Mouse (Mus musculus): ENCODE data around the gene Arpc1a. TPM values are rescaled to one million over a fixed set of nuclear protein-coding genes. Genes with fewer than 3 reads are reported as not detected.
"Not testable (repeated sequence)": the region's sequence is repeated elsewhere in the genome, so short reads cannot be mapped to it uniquely, and the experiment has no call there.

Arpc1a gene
- total RNA-seq (2021): 100 to 1,000 TPM; 252 to 255 TPM
- long read RNA-seq, experiment 1, transcript Arpc1a-201 (10 exons, 1,632 nt): major isoform, 132 of 182 reads
- long read RNA-seq, experiment 1, partial matches to known transcripts: 44 of 182 reads
- long read RNA-seq, experiment 1, other reads (novel, unspliced or antisense): 5 of 182 reads
- long read RNA-seq, experiment 2, transcript Arpc1a-205 (3 exons, 926 nt): minor isoform, 5 of 314 reads
- long read RNA-seq, experiment 2, transcript Arpc1a-201 (10 exons, 1,632 nt): major isoform, 222 of 314 reads
- long read RNA-seq, experiment 2, partial matches to known transcripts: 73 of 314 reads
- long read RNA-seq, experiment 2, other reads (novel, unspliced or antisense): 13 of 314 reads

GRCm38 (mm10) chr5:145083632-145084451 lies at the start of gene Arpc1a, which contains the start of gene Kpna7:
TSS of gene Arpc1a (plus strand) at chr5:145083830.
TSS of gene Kpna7 (minus strand) at chr5:145084030.
- peak within 1 kb of the TSS; percentile 82 for H3K4me3 ChIP-seq
- DNase-seq (ENCODE audit: low spot score in 2 of 2): peak; percentile 90 to 91
- peak within 1 kb of the TSS; percentile 97 for H3K27ac ChIP-seq
- TF ChIP-seq CTCF (conservative IDR thresholded peaks at IDR 0.05): no peak

GRCm38 (mm10) chr5:145041628-145042027 lies 42.0 kb upstream of the Arpc1a start:
- TF ChIP-seq CTCF (conservative IDR thresholded peaks at IDR 0.05): peak; percentile 61
- Histone ChIP-seq H3K4me3 (no peak overlapping the region), H3K27ac (no peak overlapping the region)
- no peak for DNase-seq (ENCODE audit: low spot score in 2 of 2)

DNA sequence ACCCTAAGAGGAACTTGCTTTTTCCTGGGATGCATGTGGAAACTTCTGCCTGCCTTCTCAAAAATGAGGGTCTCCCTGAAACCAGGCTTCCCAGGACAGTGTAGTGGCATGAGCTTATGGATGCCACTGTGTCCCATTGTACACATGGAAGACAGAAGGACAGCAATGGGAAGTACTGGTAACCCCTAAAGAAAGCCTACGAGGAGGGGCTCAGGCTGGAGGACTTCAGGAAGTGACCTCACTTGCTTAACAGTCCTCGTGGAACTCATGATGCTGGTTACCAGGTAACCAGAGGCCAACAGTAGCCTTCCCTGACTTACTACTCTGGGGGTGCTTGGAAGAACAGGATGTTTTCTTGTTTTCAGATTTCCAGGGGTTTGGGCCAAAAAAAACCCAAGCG lies 40.9 kb upstream of the Arpc1a start, which contains the start of gene 1700018F24Rik:
1700018F24Rik (plus strand) TSS at position 301 of the 400 bp plus-strand sequence.
- DNase-seq (ENCODE audit: low spot score in 2 of 2); H3K27ac ChIP-seq; H3K4me3 ChIP-seq: not testable (repeated sequence)

GRCm38 (mm10) chr5:145054187-145054586 lies 29.4 kb upstream of the Arpc1a start:
- H3K27ac ChIP-seq; DNase-seq (ENCODE audit: low spot score in 2 of 2); H3K4me3 ChIP-seq: not testable (repeated sequence)

DNA sequence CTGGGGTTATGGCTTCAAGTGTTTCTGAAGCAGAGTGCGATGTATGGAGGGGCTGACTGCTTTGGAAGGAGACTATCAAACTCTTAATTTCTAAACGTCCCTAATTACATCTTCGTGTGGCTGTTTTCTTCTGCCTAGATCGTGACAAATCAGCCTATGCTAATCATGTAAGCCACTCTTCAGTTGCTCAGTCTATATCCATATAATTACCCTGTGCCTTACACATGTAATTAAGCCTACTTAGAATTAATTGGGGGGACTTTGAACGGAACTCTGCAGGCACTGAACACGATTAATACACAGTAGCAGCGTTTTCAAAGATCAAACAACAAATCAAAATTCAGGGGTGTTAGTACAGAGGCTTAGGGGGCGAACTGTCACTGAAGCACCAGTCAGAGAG lies 25.7 kb upstream of the Arpc1a start:
- no peak overlapping the region for H3K4me3 ChIP-seq
- TF ChIP-seq CTCF (conservative IDR thresholded peaks at IDR 0.05): no peak
- H3K27ac ChIP-seq: no peak overlapping the region
- no peak for DNase-seq (ENCODE audit: low spot score in 2 of 2)

DNA sequence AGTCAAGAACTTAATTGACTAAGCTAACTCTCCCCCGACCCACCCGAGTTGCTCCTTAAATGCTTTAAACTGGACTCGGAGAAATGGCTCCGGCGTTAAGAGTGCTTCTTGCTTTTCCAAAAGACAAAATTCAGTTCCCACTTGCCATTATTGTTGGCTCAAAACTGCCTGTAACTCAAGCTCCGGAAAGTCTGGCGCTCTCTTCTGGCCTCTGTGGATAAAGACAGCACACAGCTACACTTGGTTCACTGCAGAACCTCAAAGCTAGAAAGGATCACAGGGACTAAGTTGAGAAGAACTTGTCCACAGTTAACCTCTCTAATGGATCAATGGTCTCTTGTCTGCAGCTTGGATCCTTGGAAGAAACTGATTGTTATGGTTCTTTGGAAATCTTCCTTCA lies 24.9 kb upstream of the Arpc1a start:
- Histone ChIP-seq H3K27ac (no peak overlapping the region), H3K4me3 (no peak overlapping the region)
- no peak for DNase-seq (ENCODE audit: low spot score in 2 of 2)
- peak; percentile 39 for TF ChIP-seq CTCF (conservative IDR thresholded peaks at IDR 0.05)

GRCm38 (mm10) chr5:145059524-145059923 lies 24.1 kb upstream of the Arpc1a start:
- TF ChIP-seq CTCF (conservative IDR thresholded peaks at IDR 0.05): no peak
- H3K4me3 ChIP-seq: no peak overlapping the region
- DNase-seq (ENCODE audit: low spot score in 2 of 2): no peak
- no peak overlapping the region for H3K27ac ChIP-seq

DNA sequence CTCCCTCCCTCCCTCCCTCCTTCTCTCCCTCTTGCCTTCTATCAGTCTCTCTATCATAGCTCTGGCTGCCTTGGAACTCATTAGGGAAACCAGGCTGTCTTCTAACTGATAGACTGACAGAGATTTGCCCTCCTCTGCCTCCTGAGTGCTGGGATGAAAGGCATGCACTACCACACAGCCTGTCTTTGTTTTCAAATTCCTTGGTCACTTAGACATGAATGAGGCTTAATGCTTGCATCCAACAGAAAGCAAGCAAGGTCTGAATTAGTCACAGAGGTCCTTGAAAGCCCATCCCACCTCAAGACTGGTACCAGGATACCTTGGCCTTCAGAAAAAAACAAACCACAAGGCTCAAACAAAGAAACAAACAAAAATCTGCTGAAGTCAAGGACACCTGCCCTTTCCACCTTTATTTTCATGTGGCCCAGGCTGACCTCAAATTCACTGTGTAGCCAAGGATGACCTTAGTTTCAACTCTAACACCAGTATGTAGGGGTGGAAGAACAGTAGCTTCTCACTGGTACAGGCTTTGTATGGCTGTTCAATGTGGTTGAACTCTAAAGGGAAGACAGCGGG lies 18.8 kb upstream of the Arpc1a start:
- DNase-seq (ENCODE audit: low spot score in 2 of 2): no peak
- Histone ChIP-seq H3K4me3 (no peak overlapping the region), H3K27ac (no peak overlapping the region)
- TF ChIP-seq CTCF (conservative IDR thresholded peaks at IDR 0.05): no peak

- no peak for TF ChIP-seq CTCF (conservative IDR thresholded peaks at IDR 0.05)
- no peak for DNase-seq (ENCODE audit: low spot score in 2 of 2)
- Histone ChIP-seq H3K4me3 (no peak overlapping the region), H3K27ac (no peak overlapping the region)
Observed at GRCm38 (mm10) chr5:145068863-145069262, 14.8 kb upstream of the Arpc1a start.

GRCm38 (mm10) chr5:145069707-145070106 lies 13.9 kb upstream of the Arpc1a start:
- Histone ChIP-seq H3K4me3 (no peak overlapping the region), H3K27ac (no peak overlapping the region)
- peak; percentile 68 to 88 for DNase-seq (ENCODE audit: low spot score in 2 of 2)
- peak; percentile 96 for TF ChIP-seq CTCF (conservative IDR thresholded peaks at IDR 0.05)

- no peak for DNase-seq (ENCODE audit: low spot score in 2 of 2)
- peak; percentile 29 for TF ChIP-seq CTCF (conservative IDR thresholded peaks at IDR 0.05)
- no peak overlapping the region for H3K27ac ChIP-seq
Observed at GRCm38 (mm10) chr5:145071342-145071741, 12.3 kb upstream of the Arpc1a start.

DNA sequence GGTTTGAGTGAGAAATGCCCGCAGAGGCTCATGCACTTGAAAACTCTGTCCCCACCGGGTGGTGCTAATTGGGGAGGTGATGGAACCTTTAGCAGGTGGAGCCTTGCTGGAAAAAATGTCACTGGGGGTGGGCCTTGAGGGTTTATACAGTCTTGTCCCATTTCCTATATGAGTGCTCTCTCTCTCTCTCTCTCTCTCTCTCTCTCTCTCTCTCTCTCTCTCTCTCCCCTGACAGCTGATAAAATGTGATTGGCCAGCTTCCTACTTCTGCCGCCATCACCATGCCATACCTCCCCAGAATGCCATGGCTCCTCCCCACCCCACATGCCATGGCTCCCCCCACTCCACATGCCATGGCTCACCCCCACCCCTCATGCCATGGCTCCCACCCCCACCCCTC lies 8.5 kb upstream of the Arpc1a start:
- no peak for DNase-seq (ENCODE audit: low spot score in 2 of 2)
- no peak for TF ChIP-seq CTCF (conservative IDR thresholded peaks at IDR 0.05)
- no peak overlapping the region for H3K27ac ChIP-seq
- H3K4me3 ChIP-seq: no peak overlapping the region

More at GRCm38 (mm10) chr5:145071342-145071741, 12.3 kb upstream of the Arpc1a start:
- no peak overlapping the region for H3K4me3 ChIP-seq
